Mouse (Mus musculus): ENCODE measurements around the gene Slc17a9. TPM values are rescaled to one million over a fixed set of nuclear protein-coding genes. Genes with fewer than 3 reads are reported as not detected.

The Slc17a9 gene
- total and polyA plus RNA-seq, 3 experiments, result 0.26 to 1.2 TPM; not detected in 1

- peak overlapping the region; percentile 85; the same call in 1 of the 2 replicates for H3K4me3 ChIP-seq (ENCODE audit: low read depth, low read length)
- ATAC-seq (ENCODE audit: extremely low read depth, insufficient number of reproducible peaks, low FRiP score, poor library complexity, severe bottlenecking) (no peak), DNase-seq (ENCODE audit: low spot score) (no peak)
- H3K27me3 ChIP-seq (ENCODE audit: insufficient read depth, low read length), result no peaks in the 10 kb centered on the region
- TF ChIP-seq TAL1 (conservative IDR thresholded peaks at IDR 0.05; ENCODE audit: low read depth, low read length), result no peak
- H3K9me3 ChIP-seq (replicated peaks), result no peaks in the 10 kb centered on the region
- peaks cover 67% of the 10 kb centered on the region for H3K36me3 ChIP-seq (replicated peaks)
- peaks cover 80% of the 10 kb centered on the region for H3K4me1 ChIP-seq (ENCODE audit: insufficient read depth, low read depth, low read length)
Measured at GRCm38 (mm10) chr2:180702701-180703149, 22.3 kb upstream of the Slc17a9 start.

- DNase-seq (ENCODE audit: low spot score) (no peak), ATAC-seq (ENCODE audit: extremely low read depth, insufficient number of reproducible peaks, low FRiP score, poor library complexity, severe bottlenecking) (no peak)
- Histone ChIP-seq H3K4me3 (ENCODE audit: low read depth, low read length) (no peak overlapping the region; the same call in 1 of the 2 replicates), H3K4me1 (ENCODE audit: insufficient read depth, low read depth, low read length) (peaks cover 80% of the 10 kb centered on the region), H3K27me3 (ENCODE audit: insufficient read depth, low read length) (no peaks in the 10 kb centered on the region), H3K9me3 (replicated peaks) (no peaks in the 10 kb centered on the region), H3K36me3 (replicated peaks) (peaks cover 65% of the 10 kb centered on the region)
- TF ChIP-seq GATA1 (IDR thresholded peaks at IDR 0.05; ENCODE audit: borderline replicate concordance, low read length), result no peak
- TF ChIP-seq POLR2AphosphoS5 (IDR thresholded peaks at IDR 0.05; ENCODE audit: insufficient replicate concordance, low read depth, low read length), result no peak
- TF ChIP-seq CTCF (IDR thresholded peaks at IDR 0.05; ENCODE audit: low read depth, low read length), result no peak
- no peak for TF ChIP-seq GATA2 (IDR thresholded peaks at IDR 0.05; ENCODE audit: borderline replicate concordance, low read depth, low read length)
- no peak for TF ChIP-seq TAL1 (conservative IDR thresholded peaks at IDR 0.05; ENCODE audit: low read depth, low read length)
Measured at GRCm38 (mm10) chr2:180703175-180703574, 21.9 kb upstream of the Slc17a9 start.

GRCm38 (mm10) chr2:180703645-180704359 lies 21.3 kb upstream of the Slc17a9 start:
- peaks cover 64% of the 10 kb centered on the region for H3K36me3 ChIP-seq (replicated peaks)
- no peak overlapping the region; the same call in 1 of the 2 replicates for H3K4me3 ChIP-seq (ENCODE audit: low read depth, low read length)
- DNase-seq (ENCODE audit: low spot score) (peak; percentile 19), ATAC-seq (ENCODE audit: extremely low read depth, insufficient number of reproducible peaks, low FRiP score, poor library complexity, severe bottlenecking) (no peak)
- peaks cover 80% of the 10 kb centered on the region for H3K4me1 ChIP-seq (ENCODE audit: insufficient read depth, low read depth, low read length)
- H3K9me3 ChIP-seq (replicated peaks), result no peaks in the 10 kb centered on the region
- TF ChIP-seq TAL1 (conservative IDR thresholded peaks at IDR 0.05; ENCODE audit: low read depth, low read length), result 0 out of 2 replicates have a peak, but pooled peaks have one; percentile 18
- TF ChIP-seq GATA2 (IDR thresholded peaks at IDR 0.05; ENCODE audit: borderline replicate concordance, low read depth, low read length), result no peak
- TF ChIP-seq POLR2AphosphoS5 (IDR thresholded peaks at IDR 0.05; ENCODE audit: insufficient replicate concordance, low read depth, low read length), result no peak
- H3K27me3 ChIP-seq (ENCODE audit: insufficient read depth, low read length), result no peaks in the 10 kb centered on the region

GRCm38 (mm10) chr2:180704591-180704990 lies 20.5 kb upstream of the Slc17a9 start:
- Histone ChIP-seq H3K4me1 (ENCODE audit: insufficient read depth, low read depth, low read length) (peaks cover 72% of the 10 kb centered on the region), H3K27me3 (ENCODE audit: insufficient read depth, low read length) (no peaks in the 10 kb centered on the region), H3K4me3 (ENCODE audit: low read depth, low read length) (peak overlapping the region; percentile 22; the same call in 1 of the 2 replicates), H3K9me3 (replicated peaks) (no peaks in the 10 kb centered on the region), H3K36me3 (replicated peaks) (peaks cover 58% of the 10 kb centered on the region)
- ATAC-seq (ENCODE audit: extremely low read depth, insufficient number of reproducible peaks, low FRiP score, poor library complexity, severe bottlenecking) (no peak), DNase-seq (ENCODE audit: low spot score) (no peak)
- no peak for TF ChIP-seq TAL1 (conservative IDR thresholded peaks at IDR 0.05; ENCODE audit: low read depth, low read length)
- TF ChIP-seq POLR2AphosphoS5 (IDR thresholded peaks at IDR 0.05; ENCODE audit: insufficient replicate concordance, low read depth, low read length), result no peak
- TF ChIP-seq GATA2 (IDR thresholded peaks at IDR 0.05; ENCODE audit: borderline replicate concordance, low read depth, low read length), result no peak
- TF ChIP-seq CTCF (IDR thresholded peaks at IDR 0.05; ENCODE audit: low read depth, low read length), result no peak
- TF ChIP-seq GATA1 (IDR thresholded peaks at IDR 0.05; ENCODE audit: borderline replicate concordance, low read length), result no peak

GRCm38 (mm10) chr2:180705066-180705465 lies 20.0 kb upstream of the Slc17a9 start:
- no peak for TF ChIP-seq GATA1 (IDR thresholded peaks at IDR 0.05; ENCODE audit: borderline replicate concordance, low read length)
- no peak for TF ChIP-seq TAL1 (conservative IDR thresholded peaks at IDR 0.05; ENCODE audit: low read depth, low read length)
- no peak for TF ChIP-seq GATA2 (IDR thresholded peaks at IDR 0.05; ENCODE audit: borderline replicate concordance, low read depth, low read length)
- no peak for TF ChIP-seq CTCF (IDR thresholded peaks at IDR 0.05; ENCODE audit: low read depth, low read length)
- TF ChIP-seq POLR2AphosphoS5 (IDR thresholded peaks at IDR 0.05; ENCODE audit: insufficient replicate concordance, low read depth, low read length), result no peak
- H3K27me3 ChIP-seq (ENCODE audit: insufficient read depth, low read length), result no peaks in the 10 kb centered on the region
- no peaks in the 10 kb centered on the region for H3K9me3 ChIP-seq (replicated peaks)
- ATAC-seq (ENCODE audit: extremely low read depth, insufficient number of reproducible peaks, low FRiP score, poor library complexity, severe bottlenecking) (no peak), DNase-seq (ENCODE audit: low spot score) (no peak)
- H3K36me3 ChIP-seq (replicated peaks), result peaks cover 56% of the 10 kb centered on the region
- H3K4me1 ChIP-seq (ENCODE audit: insufficient read depth, low read depth, low read length), result peaks cover 68% of the 10 kb centered on the region
- H3K4me3 ChIP-seq (ENCODE audit: low read depth, low read length), result peak overlapping the region; percentile 22; the same call in 1 of the 2 replicates

- peaks cover 58% of the 10 kb centered on the region for H3K4me1 ChIP-seq (ENCODE audit: insufficient read depth, low read depth, low read length)
- H3K27me3 ChIP-seq (ENCODE audit: insufficient read depth, low read length), result no peaks in the 10 kb centered on the region
- DNase-seq (ENCODE audit: low spot score), result no peak
- H3K9me3 ChIP-seq (replicated peaks), result no peaks in the 10 kb centered on the region
- TF ChIP-seq CTCF (IDR thresholded peaks at IDR 0.05; ENCODE audit: low read depth, low read length) (no peak), GATA1 (IDR thresholded peaks at IDR 0.05; ENCODE audit: borderline replicate concordance, low read length) (no peak), POLR2AphosphoS5 (IDR thresholded peaks at IDR 0.05; ENCODE audit: insufficient replicate concordance, low read depth, low read length) (no peak), GATA2 (IDR thresholded peaks at IDR 0.05; ENCODE audit: borderline replicate concordance, low read depth, low read length) (no peak), TAL1 (conservative IDR thresholded peaks at IDR 0.05; ENCODE audit: low read depth, low read length) (no peak)
- no peak overlapping the region; the same call in 1 of the 2 replicates for H3K4me3 ChIP-seq (ENCODE audit: low read depth, low read length)
- no peak for ATAC-seq (ENCODE audit: extremely low read depth, insufficient number of reproducible peaks, low FRiP score, poor library complexity, severe bottlenecking)
- peaks cover 53% of the 10 kb centered on the region for H3K36me3 ChIP-seq (replicated peaks)
Measured at GRCm38 (mm10) chr2:180705975-180706374, 19.1 kb upstream of the Slc17a9 start.

All from G1E (cell line).